Mouse (Mus musculus) kidney, postnatal 10 days (tissue): ENCODE measurements around the gene Olfr465-ps1.
A peak's percentile ranks its signal among the peaks of the same experiment; 100 is the strongest.

Experiments used
- DNase-seq: peaks from one replicate; pipeline ENCODE4 v3.0.0; 2021; ENCODE audit warnings: mixed read lengths

Gene Olfr465-ps1

GRCm38 (mm10) chr13:65137789-65138188, at the start of gene Olfr465-ps1:
Olfr465-ps1 (plus strand) TSS chr13:65138089.
- DNase-seq: no peak

- no peak for DNase-seq
Observed at GRCm38 (mm10) chr13:65095923-65096322, 42.0 kb upstream of the Olfr465-ps1 start.

GRCm38 (mm10) chr13:65097018-65097417, 40.9 kb upstream of the Olfr465-ps1 start:
- DNase-seq: no peak

- DNase-seq: no peak
Observed at GRCm38 (mm10) chr13:65100678-65101077, 37.2 kb upstream of the Olfr465-ps1 start.

- DNase-seq: no peak
Observed at GRCm38 (mm10) chr13:65101232-65101631, 36.7 kb upstream of the Olfr465-ps1 start.

- peak; percentile 40 for DNase-seq
Observed at GRCm38 (mm10) chr13:65111961-65112360, 25.9 kb upstream of the Olfr465-ps1 start.

GRCm38 (mm10) chr13:65112459-65113110, 25.3 kb upstream of the Olfr465-ps1 start, which contains the start of gene Mfsd14b:
Mfsd14b (minus strand) TSS chr13:65112975.
- peak; percentile 93 for DNase-seq

GRCm38 (mm10) chr13:65113239-65113638, 24.6 kb upstream of the Olfr465-ps1 start:
- no peak for DNase-seq

GRCm38 (mm10) chr13:65120984-65121383, 16.9 kb upstream of the Olfr465-ps1 start:
- no peak for DNase-seq

- no peak for DNase-seq
Observed at GRCm38 (mm10) chr13:65122111-65122510, 15.8 kb upstream of the Olfr465-ps1 start.

- DNase-seq: no peak
Observed at GRCm38 (mm10) chr13:65127063-65127847, 10.6 kb upstream of the Olfr465-ps1 start.

GRCm38 (mm10) chr13:65149940-65150339, 12.1 kb downstream of the Olfr465-ps1 start, which contains the start of gene Olfr466:
Olfr466 (plus strand) TSS chr13:65150240.
- DNase-seq: no peak

GRCm38 (mm10) chr13:65174102-65174501, 36.2 kb downstream of the Olfr465-ps1 start:
- DNase-seq: no peak

- DNase-seq: peak; percentile 48
Observed at GRCm38 (mm10) chr13:65175734-65176471, 38.0 kb downstream of the Olfr465-ps1 start.

- no peak for DNase-seq
Observed at GRCm38 (mm10) chr13:65176472-65177091, 38.7 kb downstream of the Olfr465-ps1 start.
